Mouse (Mus musculus): ENCODE measurements at regions not wholly inside any gene's neighbourhood (a gene's known extent, or its start where the extent isn't known, plus 50 kb on each side); places are given as distances from the start of the nearest gene placed in this dataset.

DNA sequence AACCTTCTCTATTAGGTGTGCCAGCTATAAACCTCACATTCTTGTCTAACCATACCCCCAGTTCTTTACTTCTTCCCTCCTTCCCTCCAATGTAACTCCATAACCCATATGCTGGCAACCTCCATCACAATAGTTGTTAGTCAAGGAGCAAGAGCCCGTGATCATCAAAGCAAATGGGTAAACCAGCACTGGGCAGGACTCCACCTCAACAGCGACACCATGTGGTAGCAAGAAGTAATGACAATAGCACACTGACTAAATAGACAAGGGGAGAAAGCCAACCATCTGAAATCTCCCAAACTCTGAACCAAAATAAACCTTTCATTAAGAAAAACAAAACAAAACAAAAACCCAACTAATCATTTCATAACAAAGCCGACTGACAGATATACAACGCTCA, 297.8 kb downstream of the Psat1 start:
- no peak for DNase-seq (ENCODE audit: low spot score in 2 of 2)

- DNase-seq (ENCODE audit: low spot score in 2 of 2), result no peak
These were observed 299.8 kb downstream of the Psat1 start for GRCm38 (mm10) chr19:15647313-15647712.

- DNase-seq (ENCODE audit: low spot score in 2 of 2), result no peak
These were observed 302.4 kb downstream of the Psat1 start for GRCm38 (mm10) chr19:15644786-15645185.

GRCm38 (mm10) chr19:15617233-15617915, 329.8 kb downstream of the Psat1 start:
- peak; percentile 36 to 67 for DNase-seq (ENCODE audit: low spot score in 2 of 2)

GRCm38 (mm10) chr19:15614648-15615561, 332.2 kb downstream of the Psat1 start:
- no peak for DNase-seq (ENCODE audit: low spot score in 2 of 2)

DNA sequence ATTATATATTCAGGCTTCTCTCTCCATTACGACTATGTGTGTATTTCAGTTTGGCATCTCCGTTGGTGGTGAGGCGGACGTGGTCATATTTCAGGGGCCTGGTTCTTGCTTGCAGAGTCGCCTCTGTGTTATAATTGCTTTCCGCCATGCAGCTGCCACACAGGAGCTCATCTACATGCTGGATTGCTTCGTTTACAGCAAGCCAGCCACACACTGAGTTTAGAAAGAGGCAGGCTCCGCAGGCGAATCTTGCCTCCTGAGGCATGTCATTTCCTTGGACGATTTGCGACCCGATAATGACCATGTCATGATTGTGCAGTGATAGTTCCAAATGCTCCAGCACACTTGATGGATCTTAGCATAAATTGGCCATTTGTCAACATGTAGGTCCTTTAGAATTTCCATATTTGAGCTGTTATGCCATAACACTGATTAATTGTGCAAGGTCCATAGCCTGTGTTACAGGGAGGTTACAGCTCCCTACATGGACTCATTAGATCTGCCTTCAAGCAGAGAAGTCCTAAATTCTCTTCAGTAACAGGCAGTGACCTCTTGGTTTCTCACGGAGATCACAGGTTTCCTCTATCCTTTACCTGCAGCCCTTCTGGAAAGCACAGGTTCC, 335.9 kb downstream of the Psat1 start:
- no peak for DNase-seq (ENCODE audit: low spot score in 2 of 2)

DNA sequence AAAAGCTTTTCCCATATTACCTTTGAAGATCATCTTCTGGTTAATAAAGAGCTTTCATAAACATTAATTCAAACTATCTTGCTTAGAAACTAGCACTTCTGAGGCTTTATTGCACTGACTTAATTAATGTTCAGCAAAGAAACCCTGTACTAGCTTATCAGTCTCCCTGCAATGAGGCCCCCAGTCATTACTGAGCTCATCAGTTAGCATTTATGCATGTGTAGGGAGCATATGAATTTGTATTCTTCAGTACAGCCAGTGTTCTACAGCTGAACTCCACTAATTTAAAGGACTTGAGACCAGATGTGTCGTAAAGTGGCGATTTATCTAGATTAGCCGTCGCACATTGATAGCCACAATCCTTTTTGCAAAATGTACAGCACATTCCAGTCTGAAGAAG, 340.7 kb downstream of the Psat1 start:
- no peak for DNase-seq (ENCODE audit: low spot score in 2 of 2)

DNA sequence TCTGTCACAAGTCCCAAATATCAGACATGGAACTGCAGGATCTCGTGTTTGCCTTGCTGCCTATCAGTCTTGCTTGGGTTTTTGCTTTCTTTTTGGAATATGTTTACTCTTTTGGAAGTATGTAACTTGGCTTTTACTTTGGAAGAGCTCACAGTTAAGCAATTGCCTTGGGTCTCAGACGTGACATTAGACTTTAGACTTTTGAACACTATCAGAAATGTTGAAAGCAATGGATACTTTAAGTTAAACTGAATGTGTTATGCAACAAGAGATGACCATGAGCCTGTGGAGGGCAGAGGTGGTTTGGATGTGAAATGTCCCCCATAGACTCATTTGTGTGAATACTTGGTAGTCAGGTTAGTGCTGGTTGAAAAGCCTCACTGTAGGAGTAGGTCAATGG, 354.3 kb downstream of the Psat1 start:
- DNase-seq (ENCODE audit: low spot score in 2 of 2), result no peak

DNA sequence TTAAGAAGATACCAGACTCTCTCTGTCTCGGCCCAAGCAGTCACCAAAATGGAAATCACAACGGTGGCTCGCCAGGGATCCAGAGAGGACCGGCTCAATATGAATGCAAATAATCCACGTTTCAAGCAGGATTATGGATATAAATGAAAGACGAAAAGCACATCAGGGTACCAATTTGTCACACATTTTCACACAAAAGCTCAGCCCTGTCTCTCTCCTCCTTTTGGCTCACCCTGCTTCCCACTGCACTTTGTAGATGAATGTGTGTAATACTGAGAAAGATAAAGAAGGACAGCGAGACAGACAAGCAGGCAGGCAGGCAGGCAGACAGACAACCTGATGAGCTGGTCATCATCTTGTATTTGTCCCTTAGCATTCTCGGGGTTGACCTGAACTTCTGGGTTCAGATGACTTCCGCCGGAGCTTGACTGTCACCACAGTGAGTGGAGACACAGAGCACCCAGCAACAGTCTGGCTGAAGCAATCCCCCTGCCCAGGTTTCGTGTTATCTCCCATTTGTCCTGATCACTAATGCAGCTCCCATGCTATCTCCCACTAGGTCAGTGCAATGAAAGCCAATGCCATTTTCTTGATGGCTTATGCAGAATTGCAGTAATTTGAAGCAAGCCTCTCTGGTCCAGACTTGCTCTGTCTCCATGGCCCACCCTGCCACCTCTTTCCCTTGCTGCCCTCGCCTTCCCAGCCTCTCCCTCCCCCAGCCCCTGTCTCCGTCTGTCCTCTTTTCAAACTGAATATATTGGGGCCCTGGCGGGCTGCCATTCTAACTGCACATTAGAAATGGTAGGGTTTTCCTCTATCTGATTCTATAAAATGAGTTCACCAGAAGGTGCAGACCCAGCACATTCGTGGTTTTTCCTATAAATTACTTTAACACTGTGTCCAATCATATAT, 363.1 kb downstream of the Psat1 start:
- DNase-seq (ENCODE audit: low spot score in 2 of 2), result no peak

DNA sequence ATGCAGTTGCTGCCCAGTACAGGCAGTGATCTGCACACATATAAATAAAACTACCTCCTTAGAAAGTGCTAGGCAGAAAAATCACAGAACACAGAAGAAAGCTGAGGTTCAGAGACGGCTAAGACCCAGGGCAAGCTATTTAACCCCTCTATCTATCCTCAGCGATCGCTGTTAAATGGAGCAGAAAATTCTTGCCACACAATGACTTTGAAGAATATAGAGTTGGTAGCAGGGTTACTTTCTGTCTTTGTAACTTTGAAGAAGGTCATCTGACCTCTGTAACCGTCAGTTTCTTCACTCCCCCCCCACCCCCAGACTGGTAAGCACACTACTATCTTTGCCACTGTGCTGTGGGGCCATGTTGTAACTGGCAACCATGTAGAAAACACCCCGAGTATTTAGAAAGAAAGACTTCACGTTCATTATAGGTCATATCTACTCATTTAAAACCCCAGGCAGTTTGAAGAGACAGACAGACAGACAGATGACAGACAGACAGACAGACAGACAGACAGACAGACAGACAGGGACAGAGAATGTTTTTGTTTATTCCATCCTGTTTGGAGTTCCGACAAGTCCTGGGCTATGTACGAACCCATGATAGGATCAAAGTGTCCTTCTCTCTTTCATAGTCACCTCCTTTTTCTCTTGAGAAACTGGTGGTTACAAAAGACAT, 363.9 kb downstream of the Psat1 start:
- no peak for DNase-seq (ENCODE audit: low spot score in 2 of 2)

DNA sequence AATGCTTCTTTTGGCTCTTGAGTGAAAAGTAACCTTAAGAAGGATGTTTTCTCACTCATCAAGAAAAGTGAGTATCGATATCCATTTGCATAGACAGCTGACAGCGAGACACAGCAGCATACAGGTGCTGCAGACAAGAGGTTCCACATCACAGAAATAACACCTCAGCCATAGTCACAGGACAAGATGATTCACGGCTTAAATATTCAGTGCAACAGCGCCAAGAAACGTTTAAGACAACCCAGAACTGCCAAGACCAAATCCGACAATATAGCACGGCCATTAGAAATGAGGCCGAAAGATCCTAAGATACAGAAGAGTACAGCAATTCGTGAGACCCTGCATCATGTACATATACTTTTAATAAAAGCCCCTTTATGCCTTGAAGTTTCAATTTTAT, 375.9 kb downstream of the Psat1 start:
- DNase-seq (ENCODE audit: low spot score in 2 of 2), result no peak

DNA sequence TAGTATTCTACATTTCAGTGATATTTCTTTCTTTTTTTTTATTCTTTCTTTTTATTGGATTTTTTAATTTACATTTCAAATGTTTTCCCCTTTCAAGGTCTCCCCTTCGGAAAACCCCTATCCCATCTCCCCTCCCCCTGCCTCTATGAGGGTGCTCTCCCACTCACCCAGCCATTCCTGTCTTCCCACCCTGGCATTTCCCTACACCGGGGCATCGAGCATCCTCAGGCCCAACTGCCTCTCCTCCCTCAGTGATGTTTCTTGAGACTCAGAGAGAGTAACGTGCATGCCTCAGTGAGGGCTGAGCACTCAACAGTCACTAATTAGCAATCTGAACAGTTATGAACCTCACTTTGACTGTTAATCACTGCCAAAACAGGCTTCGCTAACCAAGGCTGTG, 385.6 kb downstream of the Psat1 start:
- DNase-seq (ENCODE audit: low spot score in 2 of 2), result no peak

GRCm38 (mm10) chr19:15553953-15554352, 393.2 kb downstream of the Psat1 start:
- DNase-seq (ENCODE audit: low spot score in 2 of 2), result no peak

DNA sequence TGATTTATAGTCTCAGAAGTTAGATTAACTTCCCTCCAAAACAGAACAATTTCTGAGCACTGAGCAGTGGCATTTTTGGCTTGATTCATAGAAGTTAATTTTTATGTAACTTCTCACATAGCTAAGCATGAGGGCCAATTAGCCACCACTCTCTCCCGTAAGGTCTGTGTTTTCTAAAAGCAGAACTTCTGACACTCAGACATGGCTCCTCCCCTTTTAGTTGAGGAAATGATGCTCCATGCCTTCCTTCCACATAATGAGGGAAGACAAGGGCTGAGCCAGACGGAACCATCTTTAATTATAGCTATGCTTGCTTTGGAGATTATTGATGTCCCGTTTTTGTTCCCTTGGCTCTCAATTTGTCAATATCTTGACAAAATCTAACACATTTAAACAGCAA, 429.3 kb downstream of the Psat1 start:
- DNase-seq (ENCODE audit: low spot score in 2 of 2), result no peak

GRCm38 (mm10) chr19:15516566-15517305, 430.4 kb downstream of the Psat1 start:
- peak in 1 of 2 experiments; percentile 16 for DNase-seq (ENCODE audit: low spot score in 2 of 2)

DNA sequence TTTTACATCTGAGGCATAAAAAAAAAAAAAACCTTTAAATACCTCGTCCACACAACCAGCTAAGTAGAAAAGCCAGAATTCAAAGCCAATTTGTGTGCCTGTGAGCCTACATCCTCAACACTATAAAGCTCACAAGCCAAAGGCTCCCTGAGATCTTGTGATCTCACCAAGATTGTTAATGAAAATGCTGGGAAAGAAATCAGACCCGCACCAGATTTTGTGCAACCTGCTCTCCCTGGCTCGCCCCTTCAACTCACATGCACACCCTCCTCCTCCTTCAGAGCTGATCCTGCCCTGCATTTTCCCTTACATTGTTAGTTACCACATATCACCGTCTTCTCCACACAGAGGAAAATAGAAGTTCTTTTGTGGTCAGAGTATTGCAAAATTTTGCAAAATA, 433.9 kb downstream of the Psat1 start:
- DNase-seq (ENCODE audit: low spot score in 2 of 2), result no peak

DNA sequence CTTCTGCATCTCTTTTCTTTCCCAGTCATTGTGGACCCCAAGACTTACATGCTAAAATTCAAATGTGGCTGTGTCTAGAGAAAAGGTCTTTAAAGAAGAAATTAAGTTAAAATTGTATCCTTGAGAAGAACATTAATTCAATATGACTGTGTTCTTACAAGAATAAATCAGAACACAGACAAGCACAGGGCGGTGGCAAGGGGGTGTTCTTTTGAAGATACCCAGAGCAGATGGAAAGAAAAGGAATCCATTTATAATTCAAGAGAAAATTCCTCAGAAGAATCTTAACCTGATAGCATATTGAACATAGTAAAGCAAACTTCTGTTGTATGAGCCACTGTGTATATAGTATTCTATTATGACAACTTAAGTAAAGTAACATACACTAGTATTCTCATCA, 436.7 kb downstream of the Psat1 start:
- no peak for DNase-seq (ENCODE audit: low spot score in 2 of 2)

GRCm38 (mm10) chr19:15502985-15503354, 444.2 kb downstream of the Psat1 start:
- DNase-seq (ENCODE audit: low spot score in 2 of 2), result no peak

DNA sequence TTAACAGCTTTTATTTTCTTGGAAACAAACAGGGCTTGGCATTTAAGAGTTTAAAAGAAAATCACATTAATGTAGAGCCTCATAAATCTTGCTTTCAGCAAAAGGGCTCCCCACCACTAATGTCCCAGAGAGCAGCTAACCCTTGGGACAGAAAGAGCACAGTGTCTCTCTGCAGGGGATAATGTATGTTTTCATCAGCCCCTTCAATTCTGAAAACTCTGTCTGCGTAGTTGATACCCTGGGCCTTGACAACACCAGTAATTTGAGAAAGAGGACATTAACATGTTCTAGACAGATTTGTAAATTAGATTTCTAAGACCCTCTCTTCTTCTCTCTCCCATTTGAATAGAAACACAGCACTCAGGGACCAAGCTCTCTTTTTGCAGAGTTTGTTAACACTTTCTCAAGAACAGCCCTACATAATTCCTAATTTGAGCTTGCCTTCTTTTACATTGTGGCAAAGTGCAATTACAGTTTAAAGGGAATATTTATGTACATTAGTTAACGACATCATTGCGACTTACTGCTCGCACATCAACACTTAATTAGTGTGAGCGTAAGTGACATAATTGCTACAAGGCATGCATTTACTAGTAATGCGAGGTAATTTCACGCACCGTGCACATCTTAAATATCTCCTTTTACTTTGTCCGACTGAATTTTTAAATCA, 444.7 kb downstream of the Psat1 start:
- DNase-seq (ENCODE audit: low spot score in 2 of 2), result no peak

- DNase-seq (ENCODE audit: low spot score in 2 of 2), result no peak
These were observed 451.6 kb downstream of the Psat1 start for GRCm38 (mm10) chr19:15495532-15495931.

Data from frontal cortex, postnatal 14 days (tissue).